28 mouse cellular contexts compared by ENCODE assay signal in genomic region chr5:117457583-117457982, GRCm38 (mm10). TPM values are rescaled to one million over a fixed set of nuclear protein-coding genes. Genes with fewer than 3 reads are reported as not detected.
DNase-seq lines count a peak whose midpoint lies in the region; ATAC-seq and TF ChIP-seq lines count a peak whose summit lies in the region.
"Had no signal": no experiment of that assay in that cellular context is flagged by ENCODE, and none has a peak within 500 bp of the region (broad histone marks: within the 10 kb centered on the region; RNA-seq: fewer than 3 reads in every experiment).

No protein-coding gene starts in this region.

- no peak for DNase-seq in hindbrain, postnatal 0 days (ENCODE audit: low spot score)
- DNase-seq in liver, embryonic 13.5 days: no peak
- DNase-seq in forebrain, postnatal 0 days: no peak
- no peak for DNase-seq in forebrain, embryonic 10.5 days (ENCODE audit: extremely low spot score, low spot score)
- no peak for DNase-seq in adrenal gland, adult 2 months
- DNase-seq: adrenal gland, adult 8-10 months; adrenal gland, postnatal 25 days; cerebellum, adult 11-12 months; cerebellum, adult 8-10 months; cerebellum, postnatal 10 days; cerebellum, postnatal 36 days; gastrocnemius, adult 2 months; gastrocnemius, postnatal 14 days; heart, adult 18-20 months had no signal

- no peak overlapping the region for H3K4me2 ChIP-seq in hindbrain, embryonic 12.5 days (replicated peaks)
- no peak overlapping the region for H3K4me2 ChIP-seq in hindbrain, postnatal 0 days (ENCODE audit: low read depth, low read length)
- H3K4me2 ChIP-seq in liver, embryonic 12.5 days: no peak overlapping the region
- no peak overlapping the region for H3K4me2 ChIP-seq in liver, embryonic 13.5 days
- H3K4me2 ChIP-seq in liver, embryonic 16.5 days (ENCODE audit: low read depth, low read length): no peak overlapping the region
- no peak overlapping the region for H3K4me2 ChIP-seq in forebrain, postnatal 0 days (ENCODE audit: low read depth)
- H3K4me2 ChIP-seq: embryonic facial prominence, embryonic 13.5 days; forebrain, embryonic 13.5 days; hindbrain, embryonic 15.5 days had no signal

- no peak for TF ChIP-seq CTCF in hindbrain, postnatal 0 days (IDR thresholded peaks at IDR 0.05; ENCODE audit: low read depth)
- no peak for TF ChIP-seq CTCF in forebrain, postnatal 0 days (IDR thresholded peaks at IDR 0.05; ENCODE audit: low read depth)

- WGBS in hindbrain, embryonic 12.5 days: 39% methylated on average over 8 of the region's 8 CpGs
- WGBS in hindbrain, postnatal 0 days: 64% methylated on average over 8 of the region's 8 CpGs
- 73% methylated on average over 8 of the region's 8 CpGs for WGBS in liver, embryonic 12.5 days (ENCODE audit: insufficient replicate concordance)
- 58% methylated on average over 8 of the region's 8 CpGs for WGBS in liver, embryonic 13.5 days (ENCODE audit: insufficient replicate concordance)
- 67% methylated on average over 8 of the region's 8 CpGs for WGBS in liver, embryonic 16.5 days (ENCODE audit: insufficient replicate concordance)
- WGBS in forebrain, postnatal 0 days: 85% methylated on average over 8 of the region's 8 CpGs
- 84% methylated on average over 8 of the region's 8 CpGs for WGBS in forebrain, embryonic 10.5 days

- H3K9ac ChIP-seq in hindbrain, embryonic 12.5 days: no peak overlapping the region
- no peak overlapping the region for H3K9ac ChIP-seq in hindbrain, postnatal 0 days (replicated peaks; ENCODE audit: low read length)
- no peak overlapping the region for H3K9ac ChIP-seq in liver, embryonic 12.5 days
- H3K9ac ChIP-seq in liver, embryonic 13.5 days: no peak overlapping the region
- H3K9ac ChIP-seq in liver, embryonic 16.5 days (ENCODE audit: low read depth, low read length): no peak overlapping the region
- H3K9ac ChIP-seq in forebrain, postnatal 0 days: no peak overlapping the region
- H3K9ac ChIP-seq: embryonic facial prominence, embryonic 13.5 days; forebrain, embryonic 13.5 days; hindbrain, embryonic 15.5 days had no signal

- no peak overlapping the region for H3K4me3 ChIP-seq in hindbrain, embryonic 12.5 days
- H3K4me3 ChIP-seq in hindbrain, postnatal 0 days (ENCODE audit: low read length): no peak overlapping the region
- H3K4me3 ChIP-seq in liver, embryonic 12.5 days: no peak overlapping the region
- H3K4me3 ChIP-seq in liver, embryonic 13.5 days (replicated peaks): no peak overlapping the region
- H3K4me3 ChIP-seq in liver, embryonic 16.5 days (ENCODE audit: low read depth, low read length): no peak overlapping the region
- no peak overlapping the region for H3K4me3 ChIP-seq in forebrain, postnatal 0 days (ENCODE audit: low read depth, low read length)
- H3K4me3 ChIP-seq in forebrain, embryonic 10.5 days: no peak overlapping the region
- H3K4me3 ChIP-seq: embryonic facial prominence, embryonic 10.5 days; embryonic facial prominence, embryonic 13.5 days; erythroblast, embryonic 14.5 days; forebrain, embryonic 13.5 days; gastrocnemius, adult 2 months; heart, embryonic 10.5 days; hindbrain, embryonic 15.5 days had no signal

- H3K36me3 ChIP-seq in hindbrain, embryonic 12.5 days: no peaks in the 10 kb centered on the region
- no peaks in the 10 kb centered on the region for H3K36me3 ChIP-seq in hindbrain, postnatal 0 days (ENCODE audit: insufficient read depth, low read length)
- H3K36me3 ChIP-seq in liver, embryonic 12.5 days: no peaks in the 10 kb centered on the region
- no peaks in the 10 kb centered on the region for H3K36me3 ChIP-seq in liver, embryonic 13.5 days
- no peaks in the 10 kb centered on the region for H3K36me3 ChIP-seq in liver, embryonic 16.5 days (ENCODE audit: control insufficient read depth, insufficient read depth)
- H3K36me3 ChIP-seq in forebrain, postnatal 0 days (ENCODE audit: insufficient read depth): no peaks in the 10 kb centered on the region
- H3K36me3 ChIP-seq in forebrain, embryonic 10.5 days (replicated peaks): no peaks in the 10 kb centered on the region
- H3K36me3 ChIP-seq: embryonic facial prominence, embryonic 10.5 days; embryonic facial prominence, embryonic 13.5 days; heart, embryonic 10.5 days; hindbrain, embryonic 15.5 days had no signal

- no peaks in the 10 kb centered on the region for H3K27me3 ChIP-seq in hindbrain, embryonic 12.5 days
- H3K27me3 ChIP-seq in hindbrain, postnatal 0 days (ENCODE audit: insufficient read depth, low read length): no peaks in the 10 kb centered on the region
- H3K27me3 ChIP-seq in liver, embryonic 12.5 days (replicated peaks): no peaks in the 10 kb centered on the region
- H3K27me3 ChIP-seq in liver, embryonic 13.5 days: no peaks in the 10 kb centered on the region
- H3K27me3 ChIP-seq in liver, embryonic 16.5 days (ENCODE audit: control insufficient read depth, insufficient read depth, low read depth, low read length): no peaks in the 10 kb centered on the region
- H3K27me3 ChIP-seq in forebrain, postnatal 0 days (ENCODE audit: insufficient read depth, low read length): no peaks in the 10 kb centered on the region
- no peaks in the 10 kb centered on the region for H3K27me3 ChIP-seq in forebrain, embryonic 10.5 days (ENCODE audit: poor library complexity, severe bottlenecking)
- H3K27me3 ChIP-seq: embryonic facial prominence, embryonic 13.5 days; forebrain, embryonic 13.5 days; hindbrain, embryonic 15.5 days had no signal

- H3K27ac ChIP-seq in hindbrain, embryonic 12.5 days: peak overlapping the region; percentile 1; the same call in 1 of the 2 replicates
- no peak overlapping the region for H3K27ac ChIP-seq in hindbrain, postnatal 0 days
- H3K27ac ChIP-seq in liver, embryonic 12.5 days: no peak overlapping the region
- no peak overlapping the region for H3K27ac ChIP-seq in liver, embryonic 13.5 days
- no peak overlapping the region for H3K27ac ChIP-seq in liver, embryonic 16.5 days (ENCODE audit: low read length)
- no peak overlapping the region for H3K27ac ChIP-seq in forebrain, postnatal 0 days (ENCODE audit: low read depth, low read length)
- no peak overlapping the region for H3K27ac ChIP-seq in forebrain, embryonic 10.5 days
- H3K27ac ChIP-seq: embryonic facial prominence, embryonic 10.5 days; embryonic facial prominence, embryonic 13.5 days; forebrain, embryonic 13.5 days; gastrocnemius, adult 2 months; heart, embryonic 10.5 days; hindbrain, embryonic 15.5 days had no signal

- H3K4me1 ChIP-seq in hindbrain, embryonic 12.5 days: peaks cover 9% of the 10 kb centered on the region
- no peaks in the 10 kb centered on the region for H3K4me1 ChIP-seq in hindbrain, postnatal 0 days (ENCODE audit: insufficient read depth, low read length)
- peaks cover 21% of the 10 kb centered on the region for H3K4me1 ChIP-seq in liver, embryonic 12.5 days
- H3K4me1 ChIP-seq in liver, embryonic 13.5 days (replicated peaks): peaks cover 22% of the 10 kb centered on the region
- H3K4me1 ChIP-seq in liver, embryonic 16.5 days (ENCODE audit: control insufficient read depth, low read depth, low read length): peaks cover 6% of the 10 kb centered on the region
- no peaks in the 10 kb centered on the region for H3K4me1 ChIP-seq in forebrain, postnatal 0 days (ENCODE audit: insufficient read depth)
- H3K4me1 ChIP-seq in forebrain, embryonic 10.5 days: peaks cover 18% of the 10 kb centered on the region
- H3K4me1 ChIP-seq: embryonic facial prominence, embryonic 13.5 days; forebrain, embryonic 13.5 days had no signal

- peaks cover 8% of the 10 kb centered on the region; the same call in 1 of the 2 replicates for H3K9me3 ChIP-seq in hindbrain, embryonic 12.5 days (replicated peaks)
- H3K9me3 ChIP-seq in hindbrain, postnatal 0 days (ENCODE audit: low read length): no peaks in the 10 kb centered on the region
- H3K9me3 ChIP-seq in liver, embryonic 12.5 days (replicated peaks): 0 out of 2 replicates have a peak, but pooled peaks cover 3% of the 10 kb centered on the region
- no peaks in the 10 kb centered on the region for H3K9me3 ChIP-seq in liver, embryonic 13.5 days (replicated peaks)
- no peaks in the 10 kb centered on the region for H3K9me3 ChIP-seq in liver, embryonic 16.5 days (replicated peaks; ENCODE audit: control insufficient read depth, low read length)
- H3K9me3 ChIP-seq in forebrain, postnatal 0 days (ENCODE audit: low read length): no peaks in the 10 kb centered on the region
- H3K9me3 ChIP-seq in forebrain, embryonic 10.5 days: peaks cover 9% of the 10 kb centered on the region; the same call in 1 of the 2 replicates
- H3K9me3 ChIP-seq: embryonic facial prominence, embryonic 13.5 days; forebrain, embryonic 13.5 days; heart, embryonic 10.5 days; hindbrain, embryonic 15.5 days had no signal

- ATAC-seq in hindbrain, embryonic 12.5 days (ENCODE audit: low FRiP score): no peak
- no peak for ATAC-seq in hindbrain, postnatal 0 days
- ATAC-seq in liver, embryonic 12.5 days: peak; percentile 15; the same call in 1 of the 2 replicates
- 0 out of 2 replicates have a peak, but pooled peaks have one; percentile 29 for ATAC-seq in liver, embryonic 13.5 days (ENCODE audit: low read depth)
- ATAC-seq in liver, embryonic 16.5 days (ENCODE audit: low read depth): peak; percentile 61
- ATAC-seq in forebrain, postnatal 0 days: no peak
- ATAC-seq: CD4-positive, CD25-positive, alpha-beta regulatory T cell, adult 4 months; forebrain, embryonic 13.5 days; forebrain, embryonic 16.5 days had no signal

RNA-seq across cellular contexts. Expression of gene Ksr2, which starts 43.8 kb away (rescaled TPM):
- 3.9 and 4.4 TPM in 2 replicates for polyA plus RNA-seq in hindbrain, embryonic 12.5 days (2016; fragmentation: Nextera tagmentation; extraction: Ambion mirVana)
- total RNA-seq in hindbrain, postnatal 0 days (2014; rRNA removed): 10.7 and 12.6 TPM in 2 replicates
- 6.1 and 6.3 TPM in 2 replicates for polyA plus RNA-seq in hindbrain, postnatal 0 days (2015; fragmentation: Nextera tagmentation; extraction: Ambion mirVana)
- polyA plus RNA-seq in liver, embryonic 12.5 days (2016; fragmentation: Nextera tagmentation; extraction: Ambion mirVana): 0.02 TPM in 1 of 2 replicates, not detected in the other
- polyA plus RNA-seq in liver, embryonic 13.5 days (2015; fragmentation: Nextera tagmentation; extraction: Ambion mirVana): 0.02 and 0.05 TPM in 2 replicates
- polyA plus RNA-seq in liver, embryonic 16.5 days (2015; fragmentation: Nextera tagmentation; extraction: Ambion mirVana): 0.05 and 0.06 TPM in 2 replicates
- 6.8 and 9.2 TPM in 2 replicates for total RNA-seq in forebrain, postnatal 0 days (2014; rRNA removed)
- 2.5 and 5.4 TPM in 2 replicates for polyA plus RNA-seq in forebrain, postnatal 0 days (2015; fragmentation: Nextera tagmentation; extraction: Ambion mirVana)
- polyA plus RNA-seq in forebrain, embryonic 10.5 days (2016; fragmentation: Nextera tagmentation; extraction: Ambion mirVana): 0.26 and 0.40 TPM in 2 replicates
- 1 to 10 TPM; 3.8 to 5.1 TPM for total RNA-seq in adrenal gland, adult 2 months (2021)
- 0.46 and 0.92 TPM in 2 replicates for polyA plus RNA-seq in adrenal gland, adult 2 months (2012; rRNA removed)
- total RNA-seq: heart, postnatal 25 days; MEL had no signal
- polyA plus RNA-seq: erythroblast, embryonic 14.5 days; heart, postnatal 0 days had no signal

Comparison
In these comparisons a context has a peak if more than half of its experiments do, and no peak if none do; other contexts are left out.
1. ATAC-seq: peak in liver, embryonic 12.5 days (single experiment), liver, embryonic 13.5 days (single experiment) and liver, embryonic 16.5 days (single experiment); none in hindbrain, embryonic 12.5 days (single experiment), hindbrain, postnatal 0 days (single experiment) and forebrain, postnatal 0 days (single experiment).